Mouse (Mus musculus): Measurements from ENCODE around the gene Wnt1.

The Wnt1 gene

DNA sequence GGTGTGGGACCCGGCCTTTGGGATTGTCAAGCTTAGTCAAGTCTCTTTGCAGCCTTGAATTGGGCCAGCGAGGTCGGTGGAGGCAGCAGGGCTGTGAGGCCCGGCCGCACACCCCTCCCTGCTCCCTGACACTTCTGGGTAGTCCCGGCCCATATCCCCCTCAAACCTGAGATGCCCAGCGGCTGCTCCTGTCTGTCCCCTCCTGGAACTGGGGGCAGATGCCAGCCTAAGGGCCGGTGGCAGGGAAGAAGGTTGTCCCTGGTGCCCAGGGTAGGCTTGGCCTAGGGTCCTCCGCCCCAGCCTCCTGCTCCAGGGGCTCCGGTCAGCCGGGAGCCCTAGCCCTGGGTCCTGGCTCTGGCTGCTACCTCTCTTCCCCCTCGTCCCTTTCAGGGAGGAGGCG, 44.4 kb downstream of the Wnt1 start:
- DNase-seq (ENCODE audit: low read depth, low spot score): no peak

- no peak for DNase-seq (ENCODE audit: low read depth, low spot score)
These were observed 45.6 kb downstream of the Wnt1 start for GRCm38 (mm10) chr15:98835291-98835690.

- no peak for DNase-seq (ENCODE audit: low read depth, low spot score)
These were observed 47.5 kb downstream of the Wnt1 start for GRCm38 (mm10) chr15:98837006-98837742.

GRCm38 (mm10) chr15:98837743-98838103, 48.1 kb downstream of the Wnt1 start:
- DNase-seq (ENCODE audit: low read depth, low spot score): no peak

DNA sequence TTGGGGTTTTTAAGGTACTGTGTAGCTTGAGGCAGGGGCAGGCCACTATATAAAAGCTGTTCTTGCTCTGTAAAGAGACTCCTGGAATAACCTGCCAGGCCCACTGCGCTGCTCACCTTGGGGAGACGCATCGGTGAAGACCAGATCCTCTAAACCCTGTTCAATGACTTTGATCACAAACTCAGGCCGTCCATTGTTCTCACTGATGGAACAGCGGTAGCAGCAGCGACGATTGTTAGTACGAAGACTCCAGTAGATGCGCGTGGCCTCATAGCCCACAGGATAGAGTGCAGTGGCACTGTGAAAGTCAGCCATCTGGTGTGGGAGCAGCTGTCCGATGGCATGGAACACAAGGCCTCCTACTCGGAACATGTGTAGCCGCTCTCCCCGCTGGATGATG, 49.5 kb downstream of the Wnt1 start:
- no peak for DNase-seq (ENCODE audit: low read depth, low spot score)

DNA sequence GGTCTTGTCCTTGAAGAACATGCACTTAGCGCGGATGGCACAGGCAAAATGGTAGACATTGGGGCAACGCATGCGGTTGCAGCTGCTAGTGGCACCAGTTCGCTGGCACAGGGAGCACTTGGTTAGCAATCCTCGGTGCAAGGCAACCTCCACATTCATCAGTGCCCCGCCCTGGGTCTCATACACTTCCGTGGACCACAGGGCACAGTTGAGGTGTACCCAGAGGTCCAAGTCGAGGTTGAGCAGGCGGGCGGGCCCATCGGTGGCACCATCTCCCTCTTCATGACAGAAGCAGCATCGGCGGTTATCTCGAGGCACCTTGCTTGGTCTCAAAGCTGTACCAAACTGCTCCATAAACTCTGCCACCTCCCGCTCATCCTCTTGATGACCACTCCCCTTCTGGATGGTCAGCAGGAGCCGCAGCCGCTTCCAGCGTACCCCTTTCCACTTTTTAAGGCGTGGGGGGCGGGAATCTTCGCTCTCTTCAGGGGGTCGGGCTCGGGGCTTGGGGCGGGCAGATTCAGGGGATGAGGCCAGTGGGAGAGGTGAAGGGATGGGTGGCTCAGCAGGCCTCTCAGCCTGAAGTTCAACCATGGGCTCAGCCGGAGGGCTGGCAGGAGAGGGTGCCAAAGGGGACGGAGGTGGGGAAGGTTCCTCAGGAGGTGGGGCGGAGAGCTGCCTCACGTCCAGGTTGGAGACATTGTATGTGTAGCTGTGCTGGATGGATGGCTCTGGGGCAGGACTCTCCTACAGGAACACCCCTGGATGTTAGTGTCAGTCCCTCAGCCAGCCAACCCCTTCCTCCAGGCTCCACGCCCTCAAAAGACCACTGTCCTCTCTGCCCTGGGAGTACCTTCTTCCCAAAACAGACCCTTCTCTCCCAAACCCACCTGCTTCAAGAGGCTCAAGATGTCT, 50.3 kb downstream of the Wnt1 start:
- no peak for DNase-seq (ENCODE audit: low read depth, low spot score)
